Mouse (Mus musculus): ENCODE results near the gene Lrrc66. TPM values are rescaled to one million over a fixed set of nuclear protein-coding genes. Genes with fewer than 3 reads are reported as not detected.
"Not testable (repeated sequence)": the region's sequence is repeated elsewhere in the genome, so short reads cannot be mapped to it uniquely, and the experiment has no call there.

Lrrc66 gene
- total RNA-seq, 2 experiments from 2014 or later: not detected

DNA sequence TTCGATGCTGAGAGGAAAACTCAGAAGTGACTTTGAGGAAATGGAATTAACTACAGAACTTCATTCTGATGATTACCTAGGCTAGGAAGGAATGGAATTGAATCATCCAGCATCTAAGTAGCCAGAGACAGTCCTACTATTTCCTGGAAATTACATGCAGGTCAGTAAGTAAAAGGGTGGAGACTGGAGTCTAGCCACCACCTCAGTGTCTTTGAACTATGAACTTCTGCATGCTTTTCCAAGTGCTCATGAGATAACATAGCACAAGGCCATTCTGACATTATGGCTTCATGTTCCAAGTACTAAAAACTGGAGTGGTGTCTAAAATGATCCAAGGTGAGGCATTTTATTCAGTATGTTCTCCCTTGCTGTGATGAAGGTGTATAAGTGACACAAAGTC is 6.8 kb downstream of the Lrrc66 start:
- intact Hi-C loops (cut with DNase I): no loop called here
- no peak for DNase-seq (ENCODE audit: low spot score in 2 of 2)

DNA sequence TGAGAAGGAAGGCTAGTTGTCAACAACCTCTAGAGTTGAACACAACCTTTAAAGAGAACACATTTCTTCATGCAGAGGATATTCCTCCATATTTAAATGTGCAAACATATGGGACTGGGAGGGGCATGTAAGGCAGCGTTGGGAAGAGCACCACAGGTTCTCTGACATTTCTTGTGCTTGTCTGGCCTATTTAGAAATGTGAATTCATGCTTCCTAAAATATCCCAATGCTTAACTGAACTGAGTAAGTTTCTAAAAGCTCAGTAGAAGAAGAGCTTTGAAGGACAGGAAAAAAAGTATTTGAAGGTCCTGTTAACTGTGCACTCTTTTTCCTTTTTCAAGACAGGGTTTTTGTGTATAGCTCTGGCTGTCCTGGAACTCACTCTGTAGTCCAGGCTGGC is 13.4 kb downstream of the Lrrc66 start:
- intact Hi-C loops (cut with DNase I): loop anchor here (2.0 kb wide), 1 partner anchor 42 kb away; no protein-coding TSS in a partner anchor

DNA sequence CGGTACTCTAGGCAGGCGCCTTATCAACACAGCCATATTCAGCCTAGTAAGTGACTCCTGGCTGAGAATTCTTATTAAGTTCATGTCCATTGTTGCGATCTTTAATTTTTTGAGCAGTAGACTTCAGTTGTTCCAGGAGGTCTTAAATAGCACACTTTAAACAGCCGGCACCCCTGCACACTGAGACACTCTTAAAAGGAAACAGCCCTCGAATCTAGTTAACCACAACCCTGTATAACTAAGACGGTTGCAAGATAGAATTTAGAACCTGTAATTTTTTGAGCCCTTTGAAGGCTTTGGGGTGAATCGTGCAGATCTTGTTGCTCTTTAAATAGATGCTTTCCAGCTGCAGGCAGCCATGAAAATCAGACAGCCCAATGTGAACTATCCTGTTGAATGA is 17.1 kb downstream of the Lrrc66 start:
- intact Hi-C loops (cut with DNase I): no loop called here
- no peak for DNase-seq (ENCODE audit: low spot score in 2 of 2)

More for the DNA sequence above, 13.4 kb downstream of the Lrrc66 start:
- peak in 1 of 2 experiments; percentile 34 for DNase-seq (ENCODE audit: low spot score in 2 of 2)

DNA sequence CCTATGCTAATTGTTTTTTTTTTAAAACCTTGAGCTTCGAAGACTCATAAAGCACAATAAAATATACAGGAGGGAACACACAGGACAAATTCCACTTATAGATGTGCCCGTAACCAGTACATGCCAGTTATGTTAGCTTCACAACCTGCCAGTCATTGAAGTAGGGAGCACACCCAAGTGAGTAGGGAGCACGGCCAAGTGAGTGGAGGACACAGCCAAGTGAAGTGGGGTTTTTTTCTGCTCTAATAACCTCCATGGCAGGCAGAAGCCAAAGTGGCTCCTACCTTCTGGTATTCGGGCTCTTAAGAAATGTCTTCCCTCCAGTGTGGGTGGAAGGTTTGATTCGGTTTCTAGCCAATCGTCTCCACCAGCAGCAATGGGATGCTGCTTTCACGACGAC is 19.0 kb downstream of the Lrrc66 start:
- intact Hi-C loops (cut with DNase I): no loop called here

DNA sequence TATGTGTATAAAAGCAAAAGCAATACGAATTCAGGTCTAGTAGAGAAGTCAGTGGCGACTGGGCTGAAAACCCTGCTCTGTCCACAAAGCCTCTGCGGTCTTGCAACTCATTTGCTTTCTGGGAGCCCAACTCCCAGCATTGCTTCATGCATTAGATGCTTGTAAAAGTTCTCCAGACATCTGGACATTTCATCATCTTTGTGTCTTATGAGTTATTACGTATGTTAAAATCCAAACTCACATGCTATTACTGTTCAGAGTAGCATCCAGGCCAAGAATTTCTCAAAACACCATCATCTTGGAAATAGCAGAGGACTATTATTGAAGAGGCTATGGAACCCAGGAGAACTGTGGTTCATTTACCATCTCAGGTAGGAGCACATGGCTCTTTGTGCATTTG is 21.3 kb downstream of the Lrrc66 start:
- intact Hi-C loops (cut with DNase I): no loop called here
- no peak for DNase-seq (ENCODE audit: low spot score in 2 of 2)

More for the DNA sequence above, 19.0 kb downstream of the Lrrc66 start:
- no peak for DNase-seq (ENCODE audit: low spot score in 2 of 2)

DNA sequence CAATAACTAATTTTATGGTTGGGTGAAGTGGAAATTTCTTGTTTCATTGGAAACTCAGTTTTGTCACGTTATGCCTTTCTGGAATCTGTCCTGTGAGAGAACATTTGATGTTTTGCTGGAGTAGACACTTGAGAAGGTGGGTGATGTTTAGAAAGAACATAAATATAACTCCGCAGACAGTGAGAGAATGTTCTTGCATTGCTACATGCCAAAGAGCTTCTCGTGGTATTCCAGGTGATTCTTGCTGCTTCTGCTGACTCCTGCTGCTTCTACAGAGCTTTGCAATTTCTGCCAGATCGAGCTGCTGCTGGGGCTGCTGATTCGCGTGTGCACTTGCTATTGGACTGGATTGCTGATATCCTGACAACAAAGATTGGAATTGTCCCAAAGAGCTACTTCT is 27.4 kb downstream of the Lrrc66 start:
- intact Hi-C loops (cut with DNase I): no loop called here
- DNase-seq (ENCODE audit: low spot score in 2 of 2): peak in 1 of 2 experiments; percentile 61

DNA sequence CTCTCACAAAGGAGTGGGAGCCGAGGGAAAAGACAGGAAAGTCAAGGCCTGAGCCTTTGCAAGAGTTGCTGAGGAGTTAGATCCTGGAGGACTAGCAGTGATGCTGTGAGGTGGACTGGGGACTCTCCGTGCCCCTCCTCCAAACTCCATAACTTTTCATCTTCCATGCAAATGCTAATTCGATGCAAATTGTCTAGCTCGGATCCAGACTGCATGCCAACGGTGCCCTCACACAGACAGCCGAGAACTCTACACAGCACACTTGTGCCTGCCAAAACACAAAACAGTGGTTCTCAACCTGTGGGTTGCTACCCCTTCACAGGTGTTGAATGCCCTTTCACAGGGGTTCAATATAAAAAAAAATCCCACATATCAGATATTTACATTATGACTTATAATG is 27.8 kb downstream of the Lrrc66 start:
- intact Hi-C loops (cut with DNase I): no loop called here
- DNase-seq (ENCODE audit: low spot score in 2 of 2): peak in 1 of 2 experiments; percentile 37

DNA sequence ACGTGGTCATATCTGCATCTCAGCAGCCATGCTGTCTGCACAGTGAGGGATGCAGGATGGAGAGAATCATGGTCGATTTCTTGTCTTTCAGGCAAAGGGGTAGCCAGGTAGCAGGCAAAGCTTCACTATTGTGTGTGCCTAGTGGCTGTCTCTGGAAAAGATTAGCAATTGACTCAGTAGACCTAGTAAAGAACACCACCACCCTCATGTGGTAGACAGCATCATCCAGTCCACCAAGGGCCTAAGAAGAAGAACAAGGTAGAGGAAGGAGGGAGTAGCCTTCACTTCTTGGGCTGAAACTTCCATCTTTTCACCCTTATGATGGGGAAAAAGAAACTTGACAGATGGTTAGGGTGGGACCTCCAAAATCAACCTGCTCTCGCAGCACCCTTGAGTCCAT is 29.5 kb downstream of the Lrrc66 start:
- intact Hi-C loops (cut with DNase I): no loop called here
- no peak for DNase-seq (ENCODE audit: low spot score in 2 of 2)

DNA sequence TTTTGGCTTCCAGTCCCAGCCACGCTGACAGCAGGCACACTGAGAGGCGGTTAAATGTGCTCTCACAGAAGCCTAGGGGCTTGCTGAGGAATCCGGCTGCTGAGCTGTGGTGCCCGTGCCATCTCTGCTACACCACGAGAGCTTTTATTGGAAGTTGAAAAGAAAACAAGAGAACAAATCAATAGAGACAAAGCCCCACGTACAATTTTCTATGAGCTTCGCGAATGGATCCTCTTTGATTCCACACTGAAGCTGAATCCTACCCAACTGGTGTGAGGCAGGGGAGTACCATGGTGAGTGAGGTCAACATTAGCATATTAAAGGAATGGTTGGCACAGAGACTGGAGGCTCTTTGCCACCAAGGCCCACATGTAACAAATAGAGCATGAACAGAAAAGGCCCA is 31.0 kb downstream of the Lrrc66 start:
- peak in 1 of 2 experiments; percentile 42 for DNase-seq (ENCODE audit: low spot score in 2 of 2)
- intact Hi-C loops (cut with DNase I): no loop called here

DNA sequence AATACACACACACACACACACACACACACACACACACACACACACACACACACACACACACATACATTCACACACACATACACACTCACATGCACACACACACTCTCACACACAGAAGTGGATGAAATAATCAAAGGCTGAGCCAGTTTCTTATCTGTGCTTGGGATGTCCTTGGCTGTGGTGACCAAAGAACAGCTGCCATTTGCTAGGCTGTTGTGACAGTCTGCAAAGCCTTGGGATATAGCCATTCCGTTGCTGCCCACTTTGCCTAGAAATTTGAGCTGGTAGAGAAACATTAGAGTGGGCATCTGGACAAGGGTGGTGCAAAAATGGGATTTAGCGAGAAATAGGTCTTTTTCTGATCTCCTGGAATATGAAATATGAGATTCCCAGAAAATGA is 32.3 kb downstream of the Lrrc66 start:
- no peak for DNase-seq (ENCODE audit: low spot score in 2 of 2)
- intact Hi-C loops (cut with DNase I): no loop called here

DNA sequence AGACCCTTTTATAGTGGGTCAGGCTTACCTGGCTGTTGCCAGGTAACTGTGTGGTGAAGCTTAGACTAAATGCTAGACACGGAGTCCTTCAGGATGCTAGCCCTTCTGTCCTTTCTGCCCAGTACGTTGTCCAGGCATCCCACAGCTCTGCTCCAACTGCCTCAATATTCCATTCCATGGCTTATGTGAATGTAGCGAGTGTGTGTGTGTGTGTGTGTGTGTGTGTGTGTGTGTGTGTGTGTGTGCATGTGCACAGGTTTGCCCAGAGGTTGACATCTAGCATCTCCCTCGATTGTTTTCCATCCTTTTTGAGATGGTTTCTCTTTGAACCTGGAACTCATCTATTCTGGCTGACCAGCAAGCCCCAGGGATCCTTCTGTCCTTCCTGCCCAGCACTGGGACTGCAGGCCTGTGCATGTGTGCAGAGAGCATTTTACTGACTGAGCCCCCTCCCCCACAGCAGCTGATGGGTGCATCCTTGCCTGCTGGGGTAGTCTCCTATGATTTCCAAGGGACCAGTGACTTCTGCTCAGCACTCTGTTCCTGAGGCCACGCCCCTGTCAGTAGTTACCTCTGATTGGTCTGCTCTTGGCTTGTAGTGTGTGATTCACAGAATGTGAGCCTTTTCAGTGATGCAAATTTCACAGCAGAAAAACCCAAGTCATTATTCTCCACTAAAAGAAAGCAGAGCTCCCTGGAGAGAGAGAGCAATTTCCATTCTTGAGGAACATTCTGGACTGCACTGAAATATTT is 33.2 kb downstream of the Lrrc66 start:
- intact Hi-C loops (cut with DNase I): no loop called here
- no peak for DNase-seq (ENCODE audit: low spot score in 2 of 2)

DNA sequence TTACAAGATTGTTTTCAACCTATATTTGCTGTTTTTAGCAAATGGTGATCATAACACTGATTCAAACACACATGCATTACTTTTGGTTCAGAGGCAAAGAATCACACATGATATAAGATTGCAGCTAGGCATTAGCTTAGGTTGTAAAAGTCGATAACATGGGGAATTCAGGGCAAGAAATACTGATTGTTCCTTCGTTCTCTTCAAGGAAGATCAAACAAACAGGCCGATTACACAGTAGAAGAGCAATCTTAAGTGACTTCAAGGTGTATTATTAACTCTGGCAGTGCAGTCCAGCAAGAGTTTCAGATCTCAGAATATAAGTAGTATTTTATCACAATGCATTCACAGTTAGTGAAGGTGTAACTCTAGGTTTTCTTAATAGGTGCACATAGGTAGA is 45.2 kb downstream of the Lrrc66 start:
- intact Hi-C loops (cut with DNase I): no loop called here
- DNase-seq (ENCODE audit: low spot score in 2 of 2): no peak

DNA sequence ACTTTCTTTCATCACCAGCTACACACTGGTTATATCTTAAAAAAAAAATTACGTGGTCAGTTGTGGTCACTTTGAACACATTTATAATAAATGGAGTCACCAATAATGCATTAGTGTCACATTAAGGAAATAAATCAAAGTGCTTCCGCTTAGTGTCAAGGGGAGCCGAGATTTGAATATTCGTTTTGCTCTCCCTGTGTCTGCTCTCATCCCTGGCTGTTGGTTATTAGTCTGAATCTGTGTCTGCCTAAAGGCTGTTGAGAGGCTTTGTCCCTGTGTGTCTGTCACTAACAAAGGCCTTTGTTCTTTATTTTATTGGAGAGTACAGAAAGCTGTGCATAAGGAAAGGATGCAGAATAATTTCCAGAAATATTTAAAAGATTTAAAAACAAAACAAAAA is 45.7 kb downstream of the Lrrc66 start:
- DNase-seq (ENCODE audit: low spot score in 2 of 2): no peak
- intact Hi-C loops (cut with DNase I): no loop called here

DNA sequence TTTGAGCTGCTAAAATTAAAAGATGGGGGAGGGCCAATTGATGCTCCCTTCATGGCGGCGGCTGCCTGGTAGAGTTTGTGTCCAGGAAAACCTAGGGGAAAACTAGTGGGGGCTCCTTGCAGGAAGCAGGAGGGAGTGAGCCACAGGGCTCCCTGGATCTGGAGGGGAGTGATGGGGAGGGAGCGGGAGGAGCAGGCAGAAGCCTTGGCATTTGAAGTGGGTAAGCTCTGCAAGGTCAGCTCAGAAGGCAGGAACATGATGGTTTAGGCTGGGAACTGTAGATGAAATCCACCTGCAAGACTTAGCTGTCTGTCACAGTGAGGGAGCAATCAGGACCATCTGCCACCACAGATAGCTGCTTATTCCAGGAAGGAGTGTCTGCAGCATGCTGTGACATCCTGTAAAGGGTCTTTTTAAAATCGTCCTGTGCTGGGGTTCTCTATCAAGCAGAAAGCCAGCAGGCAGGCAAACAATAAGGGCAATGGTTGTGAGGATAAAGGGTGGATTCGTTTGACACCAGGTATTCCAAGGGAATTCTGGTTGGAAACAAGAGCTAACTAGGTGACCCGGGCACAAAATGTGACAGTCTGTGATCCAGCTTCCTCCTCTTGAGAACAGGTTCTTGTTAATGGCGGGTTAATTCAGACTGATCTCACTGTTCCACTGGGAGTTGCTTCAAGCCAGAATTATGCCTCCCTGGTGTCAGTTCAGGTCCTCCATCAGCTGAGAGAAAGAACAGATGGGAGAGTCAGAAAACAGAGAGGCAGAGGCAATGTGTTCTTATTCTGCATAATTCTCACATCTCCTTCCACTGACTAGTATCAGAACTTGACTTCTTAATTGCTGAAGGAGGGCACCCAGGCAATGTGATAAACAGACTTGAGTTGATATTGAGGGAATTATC is 46.9 kb downstream of the Lrrc66 start:
- DNase-seq (ENCODE audit: low spot score in 2 of 2): peak in 1 of 2 experiments; percentile 34
- intact Hi-C loops (cut with DNase I): no loop called here

DNA sequence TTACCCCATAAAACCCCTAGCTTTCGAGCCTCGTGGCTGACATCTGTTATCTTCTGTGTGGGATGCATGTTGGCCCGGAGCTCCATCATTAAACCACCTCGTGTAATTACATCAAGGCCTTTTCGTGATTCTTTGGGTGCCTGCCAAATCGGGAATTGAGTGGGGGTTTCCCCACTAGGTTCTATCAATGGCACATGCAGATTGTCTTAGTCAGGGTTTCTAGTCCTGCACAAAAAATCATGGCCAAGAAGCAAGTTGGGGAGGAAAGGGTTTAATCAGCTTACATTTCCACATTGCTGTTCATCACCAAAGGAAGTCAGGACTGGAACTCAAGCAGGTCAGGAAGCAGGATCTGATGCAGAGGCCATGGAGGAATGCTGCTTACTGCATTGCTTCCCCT is 48.3 kb downstream of the Lrrc66 start:
- intact Hi-C loops (cut with DNase I); DNase-seq (ENCODE audit: low spot score in 2 of 2): not testable (repeated sequence)

DNA sequence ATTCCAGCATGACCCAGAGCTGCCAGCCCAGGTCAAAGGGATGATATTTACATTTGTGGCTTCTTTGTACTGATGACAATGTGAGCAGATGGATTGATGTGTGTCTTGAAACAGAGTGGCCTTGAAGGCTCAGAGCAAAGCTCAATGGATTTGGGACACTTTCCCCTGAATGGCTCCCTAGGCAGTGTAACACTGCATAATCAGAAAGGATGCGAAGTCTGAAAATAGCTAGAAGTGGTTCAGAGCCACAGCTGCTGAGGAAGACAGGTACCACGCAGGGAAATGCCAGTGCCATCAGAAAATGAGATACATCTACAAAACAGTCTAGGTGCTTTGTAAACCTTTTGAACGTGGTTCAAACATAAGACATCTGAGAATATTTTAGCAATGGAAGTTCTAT is 54.2 kb downstream of the Lrrc66 start:
- DNase-seq (ENCODE audit: low spot score in 2 of 2): peak in 1 of 2 experiments; percentile 69
- intact Hi-C loops (cut with DNase I): no loop called here

DNA sequence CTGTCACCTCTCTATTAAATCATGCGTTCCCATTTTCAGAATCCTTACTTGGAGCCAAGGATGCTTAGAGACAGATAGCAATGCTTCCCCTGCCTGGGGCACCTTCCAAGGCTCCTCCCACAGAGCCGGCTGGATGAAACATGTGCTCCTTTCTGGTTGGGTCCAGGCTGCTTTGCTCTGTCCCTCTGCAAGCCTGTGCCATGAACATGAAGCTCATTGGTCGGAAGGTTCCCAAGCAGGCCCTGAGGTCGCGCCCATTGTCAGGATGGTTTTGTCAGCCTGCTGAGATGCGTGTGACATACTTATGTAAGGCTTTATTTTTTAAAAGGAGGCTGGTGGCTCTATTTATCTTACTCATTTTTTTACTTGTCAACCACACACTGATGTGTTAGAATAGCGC is 55.6 kb downstream of the Lrrc66 start:
- peak; percentile 48 to 81 for DNase-seq (ENCODE audit: low spot score in 2 of 2)
- intact Hi-C loops (cut with DNase I): loop anchor here (2.0 kb wide), 1 partner anchor 42 kb away; no protein-coding TSS in a partner anchor

DNA sequence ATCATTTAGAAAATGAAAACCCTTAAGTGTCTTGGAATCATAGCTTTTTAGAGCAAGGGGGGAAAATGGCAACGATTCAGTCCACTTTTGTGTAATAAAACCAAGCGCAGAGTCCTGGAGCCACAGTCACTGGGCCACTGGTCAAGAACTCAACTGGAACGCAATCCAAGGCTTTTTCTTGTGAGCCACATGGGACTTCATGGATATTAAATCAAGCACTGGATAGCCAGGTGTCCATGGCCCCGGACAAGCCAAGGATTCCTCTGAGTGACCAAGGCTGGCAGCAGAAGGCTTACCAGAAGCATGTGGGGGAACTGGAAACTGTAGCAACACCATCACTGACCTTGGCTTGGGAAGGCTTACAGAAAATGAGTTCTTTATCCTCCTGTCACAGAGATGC is 57.7 kb downstream of the Lrrc66 start:
- DNase-seq (ENCODE audit: low spot score in 2 of 2): no peak
- intact Hi-C loops (cut with DNase I): no loop called here

DNA sequence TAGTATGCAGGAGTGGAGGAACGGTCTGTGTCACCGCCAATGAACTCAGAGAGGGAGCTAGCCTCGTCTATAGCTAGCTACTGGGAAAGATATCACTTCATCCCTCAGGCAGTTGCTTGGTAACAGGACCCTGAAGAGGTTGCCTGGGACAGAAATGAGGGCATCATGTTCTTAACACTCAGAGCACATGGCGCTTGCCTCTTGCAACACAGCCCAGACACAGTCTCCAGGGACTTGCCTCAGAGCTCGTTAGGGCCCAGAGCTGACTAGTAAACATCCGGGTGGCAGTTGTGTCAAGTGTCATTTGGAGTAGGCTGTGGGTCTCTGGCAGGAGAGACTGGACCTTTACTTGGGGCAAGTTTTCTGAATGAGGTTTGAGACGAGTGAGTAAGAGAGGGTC is 58.5 kb downstream of the Lrrc66 start:
- intact Hi-C loops (cut with DNase I): no loop called here
- no peak for DNase-seq (ENCODE audit: low spot score in 2 of 2)

DNA sequence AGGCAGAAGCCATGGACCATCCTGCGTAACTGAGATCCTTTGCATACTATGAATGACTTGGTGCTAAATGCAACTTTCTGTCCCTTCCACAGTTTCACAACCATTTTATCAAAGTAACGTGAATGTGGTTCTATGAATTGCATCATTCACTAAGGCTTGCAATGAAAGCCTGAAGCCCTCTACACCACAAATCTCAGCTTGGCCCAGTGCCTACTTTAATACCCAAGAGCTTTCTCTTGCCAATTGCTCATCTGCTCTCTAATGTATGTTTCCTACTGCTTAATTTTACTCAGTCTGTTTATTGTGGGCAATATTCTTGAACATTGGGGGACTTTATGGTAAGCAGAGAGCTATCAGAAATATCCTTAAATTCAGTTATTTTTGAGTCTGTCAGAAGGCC is 59.5 kb downstream of the Lrrc66 start:
- DNase-seq (ENCODE audit: low spot score in 2 of 2): no peak
- intact Hi-C loops (cut with DNase I): no loop called here
